Comparison of ENCODE assay signal across 10 mouse cellular contexts in genomic region chr7:142084820-142085219, GRCm38 (mm10). TPM values are rescaled to one million over a fixed set of nuclear protein-coding genes. Genes with fewer than 3 reads are reported as not detected.
A peak's percentile ranks its signal among the peaks of the same experiment; 100 is the strongest.
DNase-seq lines count a peak whose midpoint lies in the region; ATAC-seq and TF ChIP-seq lines count a peak whose summit lies in the region.
"Had no signal": no experiment of that assay in that cellular context is flagged by ENCODE, and none has a peak within 500 bp of the region (broad histone marks: within the 10 kb centered on the region; RNA-seq: fewer than 3 reads in every experiment).

No protein-coding gene starts in this region.

- ATAC-seq in lung, embryonic 15.5 days (ENCODE audit: borderline replicate concordance, extremely low read depth, low FRiP score, low TSS enrichment) = no peak
- no peak for ATAC-seq in erythroid progenitor cell, adult 5-6 weeks (replicated peaks; ENCODE audit: low FRiP score, poor library complexity, severe bottlenecking)

- H3K36me3 ChIP-seq in lung, embryonic 15.5 days = no peaks in the 10 kb centered on the region

- 0 out of 2 replicates have a peak overlapping the region, but pooled peaks have one; percentile 11 for H3K27ac ChIP-seq in cortical plate, adult 2 months (ENCODE audit: insufficient read depth, low read length)
- H3K27ac ChIP-seq in lung, embryonic 15.5 days = peak overlapping the region; percentile 24; the same call in 1 of the 2 replicates

- no peak for TF ChIP-seq POLR2A in cortical plate, adult 2 months (IDR thresholded peaks at IDR 0.05; ENCODE audit: extremely low read depth, insufficient read depth, low read length)

- H3K4me3 ChIP-seq in cortical plate, adult 2 months (ENCODE audit: insufficient read depth, low read length) = no peak overlapping the region
- no peak overlapping the region for H3K4me3 ChIP-seq in lung, embryonic 15.5 days

- peaks cover 51% of the 10 kb centered on the region for H3K27me3 ChIP-seq in lung, embryonic 15.5 days

- no peaks in the 10 kb centered on the region for H3K9me3 ChIP-seq in lung, embryonic 15.5 days

- intact Hi-C loops in left cerebral cortex, postnatal 14 days (cut with DNase I) = no loop called here
- intact Hi-C loops in heart, postnatal 14 days (cut with DNase I) = no loop called here

- WGBS in lung, embryonic 15.5 days = 44% methylated on average over 3 of the region's 3 CpGs

- H3K4me1 ChIP-seq in cortical plate, adult 2 months (ENCODE audit: control insufficient read depth, insufficient read depth, low read length) = peaks cover 8% of the 10 kb centered on the region
- H3K4me1 ChIP-seq in lung, embryonic 15.5 days = peaks cover 34% of the 10 kb centered on the region

- TF ChIP-seq CTCF in cortical plate, adult 2 months (IDR thresholded peaks at IDR 0.05; ENCODE audit: extremely low read depth, insufficient read depth, low read length) = no peak

- DNase-seq in left cerebral cortex, postnatal 14 days (ENCODE audit: low spot score in 2 of 2) = peak; percentile 47 to 49
- no peak for DNase-seq in left cerebral cortex, adult 11 months (ENCODE audit: low spot score)
- DNase-seq in adrenal gland, adult 2 months = peak; percentile 95
- DNase-seq in heart, postnatal 14 days = peak; percentile 83 to 88
- DNase-seq in embryo, embryonic 11 days = no peak

- no peak overlapping the region for H3K9ac ChIP-seq in lung, embryonic 15.5 days

- H3K4me2 ChIP-seq in lung, embryonic 15.5 days = no peak overlapping the region

RNA-seq across cellular contexts. Expression of gene Dusp8, which starts 10.8 kb away (rescaled TPM):
- total RNA-seq in left cerebral cortex, postnatal 14 days (2021) = 100 to 1,000 TPM; 154 to 171 TPM
- 10 to 100 TPM; 11.1 to 15.9 TPM for total RNA-seq in adrenal gland, adult 2 months (2021)
- 10.7 and 13.2 TPM in 2 replicates for polyA plus RNA-seq in adrenal gland, adult 2 months (2012; rRNA removed)
- polyA plus RNA-seq in cortical plate, adult 2 months (2012; rRNA removed) = 94.9 and 102 TPM in 2 replicates
- total RNA-seq in heart, postnatal 14 days (2021) = 10 to 100 TPM; 29.2 to 35.4 TPM
- polyA plus RNA-seq in lung, embryonic 15.5 days (2015; fragmentation: Nextera tagmentation; extraction: Ambion mirVana) = 2.5 and 2.7 TPM in 2 replicates
- total RNA-seq in erythroid progenitor cell, adult 5-6 weeks (2015; ENCODE audit: low replicate concordance) = 21.6 and 23.5 TPM in 2 replicates
- total RNA-seq in erythroid progenitor cell, adult 5-6 weeks (2017; ENCODE audit: low replicate concordance) = 8.1 and 11.2 TPM in 2 replicates
- total RNA-seq: neutrophil, adult 5-6 weeks had no signal

RNA-seq across cellular contexts. Expression of gene Mob2, which starts 24.0 kb away (rescaled TPM):
- total RNA-seq in left cerebral cortex, postnatal 14 days (2021) = 10 to 100 TPM; 26.4 to 31.7 TPM
- 10 to 100 TPM; 52.3 to 59.3 TPM for total RNA-seq in adrenal gland, adult 2 months (2021)
- polyA plus RNA-seq in adrenal gland, adult 2 months (2012; rRNA removed) = 33.1 and 38.2 TPM in 2 replicates
- 49.3 and 50.7 TPM in 2 replicates for polyA plus RNA-seq in cortical plate, adult 2 months (2012; rRNA removed)
- total RNA-seq in heart, postnatal 14 days (2021) = 10 to 100 TPM; 39.9 to 43.0 TPM
- polyA plus RNA-seq in lung, embryonic 15.5 days (2015; fragmentation: Nextera tagmentation; extraction: Ambion mirVana) = 74.7 and 80.1 TPM in 2 replicates
- total RNA-seq in erythroid progenitor cell, adult 5-6 weeks (2015; ENCODE audit: low replicate concordance) = 74.6 and 92.6 TPM in 2 replicates
- total RNA-seq in erythroid progenitor cell, adult 5-6 weeks (2017; ENCODE audit: low replicate concordance) = 59.1 and 69.3 TPM in 2 replicates

RNA-seq across cellular contexts. Expression of gene Gm45618, which starts 35.7 kb away (rescaled TPM):
- not detected for total RNA-seq in left cerebral cortex, postnatal 14 days (2021)
- total RNA-seq in adrenal gland, adult 2 months (2021) = not detected
- polyA plus RNA-seq in adrenal gland, adult 2 months (2012; rRNA removed) = not detected in 2 replicates
- polyA plus RNA-seq in cortical plate, adult 2 months (2012; rRNA removed) = not detected in 2 replicates
- not detected for total RNA-seq in heart, postnatal 14 days (2021)
- polyA plus RNA-seq in lung, embryonic 15.5 days (2015; fragmentation: Nextera tagmentation; extraction: Ambion mirVana) = not detected in 2 replicates
- not detected in 2 replicates for total RNA-seq in erythroid progenitor cell, adult 5-6 weeks (2015; ENCODE audit: low replicate concordance)
- not detected in 2 replicates for total RNA-seq in erythroid progenitor cell, adult 5-6 weeks (2017; ENCODE audit: low replicate concordance)
- total RNA-seq: neutrophil, adult 5-6 weeks had no signal
- polyA plus RNA-seq: intestine, embryonic 14.5 days had no signal

RNA-seq across cellular contexts. Expression of gene Gm39115, which starts 51.0 kb away (rescaled TPM):
- not detected for total RNA-seq in left cerebral cortex, postnatal 14 days (2021)
- total RNA-seq in adrenal gland, adult 2 months (2021) = not detected
- not detected in 2 replicates for polyA plus RNA-seq in adrenal gland, adult 2 months (2012; rRNA removed)
- polyA plus RNA-seq in cortical plate, adult 2 months (2012; rRNA removed) = not detected in 2 replicates
- not detected for total RNA-seq in heart, postnatal 14 days (2021)
- polyA plus RNA-seq in lung, embryonic 15.5 days (2015; fragmentation: Nextera tagmentation; extraction: Ambion mirVana) = not detected in 2 replicates
- total RNA-seq in erythroid progenitor cell, adult 5-6 weeks (2015; ENCODE audit: low replicate concordance) = not detected in 2 replicates
- total RNA-seq in erythroid progenitor cell, adult 5-6 weeks (2017; ENCODE audit: low replicate concordance) = not detected in 2 replicates
- total RNA-seq: neutrophil, adult 5-6 weeks had no signal
- polyA plus RNA-seq: intestine, embryonic 14.5 days had no signal

RNA-seq across cellular contexts. Expression of gene Gm45337, which starts 59.6 kb away (rescaled TPM):
- total RNA-seq in left cerebral cortex, postnatal 14 days (2021) = not detected
- total RNA-seq in adrenal gland, adult 2 months (2021) = not detected
- not detected in 2 replicates for polyA plus RNA-seq in adrenal gland, adult 2 months (2012; rRNA removed)
- polyA plus RNA-seq in cortical plate, adult 2 months (2012; rRNA removed) = not detected in 2 replicates
- not detected for total RNA-seq in heart, postnatal 14 days (2021)
- polyA plus RNA-seq in lung, embryonic 15.5 days (2015; fragmentation: Nextera tagmentation; extraction: Ambion mirVana) = not detected in 2 replicates
- not detected in 2 replicates for total RNA-seq in erythroid progenitor cell, adult 5-6 weeks (2015; ENCODE audit: low replicate concordance)
- not detected in 2 replicates for total RNA-seq in erythroid progenitor cell, adult 5-6 weeks (2017; ENCODE audit: low replicate concordance)
- total RNA-seq: neutrophil, adult 5-6 weeks had no signal
- polyA plus RNA-seq: intestine, embryonic 14.5 days had no signal

Comparison
In these comparisons a context has a peak if more than half of its experiments do, and no peak if none do; other contexts are left out.
1. DNase-seq: peak in left cerebral cortex, postnatal 14 days (2 of 2), adrenal gland, adult 2 months (single experiment) and heart, postnatal 14 days (2 of 2); none in left cerebral cortex, adult 11 months (single experiment) and embryo, embryonic 11 days (single experiment).
2. RNA of gene Dusp8, which starts 10.8 kb away (total RNA-seq): 154 to 171 TPM in left cerebral cortex, postnatal 14 days; 29.2 to 35.4 TPM in heart, postnatal 14 days, 8.1 to 23.5 TPM in erythroid progenitor cell, adult 5-6 weeks and 11.1 to 15.9 TPM in adrenal gland, adult 2 months; every median in the first group is over 4 times any median in the second.